Mouse (Mus musculus): ENCODE data around the gene Bola1.

GRCm38 (mm10) chr3:96254683-96255355 lies 35.3 kb upstream of the Bola1 start:
- no peak for TF ChIP-seq CTCF (IDR thresholded peaks at IDR 0.05; ENCODE audit: borderline replicate concordance, insufficient read depth, low read length)
- 0 out of 2 replicates have a peak, but pooled peaks have one; percentile 16 for TF ChIP-seq POLR2A (IDR thresholded peaks at IDR 0.05; ENCODE audit: low read depth, low read length)

Data from embryonic fibroblast, embryonic 13.5 days (primary cell).